Mouse (Mus musculus): Measurements from ENCODE around the gene Srpk2.

DNA sequence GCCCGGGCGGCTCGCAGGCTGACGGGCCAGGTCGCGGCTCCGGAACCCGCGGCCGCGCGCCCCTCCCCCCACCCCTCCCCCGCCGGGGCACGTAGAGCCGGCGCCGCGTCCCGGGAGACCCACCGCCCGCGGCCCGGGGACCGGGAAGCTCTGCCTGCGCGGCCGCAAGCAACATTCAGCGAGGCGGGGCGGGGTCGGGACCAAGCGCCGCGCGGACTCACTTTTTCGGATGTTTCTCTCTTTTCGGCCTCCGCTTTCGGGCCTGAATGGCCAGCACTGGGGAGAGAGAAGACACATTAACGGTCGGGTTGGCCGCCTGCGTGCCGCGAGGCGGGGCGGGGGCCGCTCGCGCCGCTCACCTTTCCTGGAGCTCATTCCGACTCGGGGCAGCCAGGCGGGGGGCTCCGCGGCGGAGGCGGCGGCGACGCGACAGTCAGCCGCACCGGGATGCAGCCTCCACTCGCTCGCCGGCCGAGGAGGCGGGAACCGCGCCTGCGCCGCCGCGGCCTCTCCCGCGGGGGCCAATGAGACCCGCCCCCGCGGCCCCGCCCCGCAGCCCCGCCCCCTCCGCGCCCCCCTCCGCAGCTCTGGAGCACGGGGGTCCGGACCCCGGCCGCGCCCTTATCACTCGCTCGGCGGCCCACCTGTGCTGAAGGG lies 8.8 kb downstream of the Srpk2 start:
- TF ChIP-seq CTCF (IDR thresholded peaks at IDR 0.05; ENCODE audit: low read depth, low read length) = no peak
- peak; percentile 8 for TF ChIP-seq POLR2A (IDR thresholded peaks at IDR 0.05; ENCODE audit: insufficient read depth, low read length)
- no peak for TF ChIP-seq EP300 (IDR thresholded peaks at IDR 0.05; ENCODE audit: insufficient read depth, low read depth, low read length)

All from ES-Bruce4 (cell line).